Mouse (Mus musculus) testis, adult 2 months (tissue): ENCODE results near the gene Zscan2.

Experiments
- CTCF ChIP-seq: fragments of 200-500 bp; IDR thresholded peaks from 2 replicates; pipeline ENCODE4 v1.5.1; 2012; ENCODE audit warnings: low read depth, mild to moderate bottlenecking, inconsistent platforms, low read length, moderate library complexity; ENCODE audit not compliant: control insufficient read depth, insufficient read depth, insufficient replicate concordance
- POLR2A ChIP-seq: fragments of 200-500 bp; IDR thresholded peaks from 2 replicates; pipeline ENCODE4 v1.6.1; 2012; ENCODE audit warnings: low read depth, mild to moderate bottlenecking, inconsistent platforms, low read length, moderate library complexity; ENCODE audit not compliant: control insufficient read depth

- TF ChIP-seq POLR2A (no peak), CTCF (no peak)
Observed at GRCm38 (mm10) chr7:80918982-80919646, 58.4 kb downstream of the Zscan2 start.
